Mouse (Mus musculus) ES-CJ7 (cell line): ENCODE data around the gene Nlrp6.
"Not testable (repeated sequence)": the region's sequence is repeated elsewhere in the genome, so short reads cannot be mapped to it uniquely, and the experiment has no call there.

Source experiments
- DNase-seq: peaks from one replicate; pipeline ENCODE4 v3.0.0; 2011; ENCODE audit warnings: low read depth, low spot score

Nlrp6 gene

GRCm38 (mm10) chr7:140973396-140974165 is 52.9 kb downstream of the Nlrp6 start:
- peak; percentile 62 for DNase-seq

- no peak for DNase-seq
These were observed 54.2 kb downstream of the Nlrp6 start for GRCm38 (mm10) chr7:140974940-140975339.

- DNase-seq = no peak
These were observed 54.8 kb downstream of the Nlrp6 start for GRCm38 (mm10) chr7:140975465-140975864.

GRCm38 (mm10) chr7:140976720-140977119 is 56.0 kb downstream of the Nlrp6 start:
- DNase-seq = not testable (repeated sequence)
